Mouse (Mus musculus) CD4-positive naive resting alpha-beta T cell, adult 76 days (primary cell): ENCODE measurements around the gene Sprr2f. TPM values are rescaled to one million over a fixed set of nuclear protein-coding genes. Genes with fewer than 3 reads are reported as not detected.

Experiments
- total RNA-seq: library from RNA; stranded (reverse); gene quantifications from one replicate; pipeline ENCODE4 v1.2.4, GENCODE M21; 2023

Gene Sprr2f
- not detected for total RNA-seq

DNA sequence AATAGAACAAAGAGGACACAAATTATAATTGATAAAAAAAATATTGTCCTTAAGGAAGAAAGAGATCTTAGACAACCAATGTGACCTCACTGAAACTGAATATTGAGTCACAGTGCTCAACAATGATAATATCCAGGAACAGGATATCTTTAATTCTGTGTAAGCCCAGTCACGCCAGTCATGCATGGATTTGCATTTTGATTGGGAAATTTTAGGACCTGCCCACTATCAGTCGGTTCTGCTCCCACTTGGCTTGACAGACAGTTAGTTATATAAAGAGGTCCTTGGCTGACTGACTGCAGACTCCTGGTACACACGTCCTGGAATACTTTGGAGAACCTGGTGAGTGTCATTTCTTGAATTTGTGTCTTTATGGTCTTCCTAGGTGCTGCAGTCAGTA, at the start of gene Sprr2f:
Sprr2f (plus strand) TSS at position 301 of the 400 bp plus-strand sequence.

DNA sequence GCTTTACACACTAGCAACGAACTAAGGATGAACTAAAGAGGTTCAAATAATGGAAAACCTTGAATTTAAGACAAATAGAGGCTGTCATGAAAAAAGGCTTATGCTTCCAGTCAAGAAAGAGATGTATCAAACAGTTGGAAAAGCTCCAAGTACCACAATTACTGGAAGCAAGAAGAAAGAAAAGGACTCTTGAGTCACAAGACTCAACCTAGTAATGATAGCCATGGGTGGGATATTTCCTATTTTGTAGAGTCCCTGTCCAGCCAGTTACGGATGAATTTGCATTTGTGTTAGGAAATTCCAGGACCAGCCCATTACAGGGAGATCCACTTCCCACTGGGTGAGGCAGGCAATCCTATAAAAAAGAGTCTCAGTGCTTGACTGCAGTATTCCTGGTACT, 48.7 kb upstream of the Sprr2f start, which contains the start of gene Sprr2b:
Sprr2b (plus strand) TSS at position 301 of the 400 bp plus-strand sequence.

DNA sequence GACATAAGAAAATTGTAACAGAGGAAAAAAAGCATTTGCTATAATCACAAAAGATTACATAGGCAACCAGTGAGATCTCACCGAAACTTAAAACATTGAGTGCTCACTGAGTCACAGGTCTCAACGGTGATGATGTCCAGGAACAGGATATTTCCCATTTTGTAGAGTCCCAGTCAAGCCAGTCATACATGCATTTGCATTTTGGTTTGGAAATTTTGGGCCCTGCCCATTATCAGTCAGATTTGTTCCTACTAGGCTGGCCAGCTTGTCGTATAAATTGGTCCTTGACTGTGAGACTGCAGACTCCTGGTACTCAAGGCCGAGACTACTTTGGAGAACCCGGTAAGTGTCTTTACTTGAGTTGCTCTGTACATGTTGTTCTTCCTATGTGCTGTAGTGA, 26.1 kb upstream of the Sprr2f start, which contains the start of gene Sprr2d:
Sprr2d (plus strand) TSS at position 301 of the 400 bp plus-strand sequence.

DNA sequence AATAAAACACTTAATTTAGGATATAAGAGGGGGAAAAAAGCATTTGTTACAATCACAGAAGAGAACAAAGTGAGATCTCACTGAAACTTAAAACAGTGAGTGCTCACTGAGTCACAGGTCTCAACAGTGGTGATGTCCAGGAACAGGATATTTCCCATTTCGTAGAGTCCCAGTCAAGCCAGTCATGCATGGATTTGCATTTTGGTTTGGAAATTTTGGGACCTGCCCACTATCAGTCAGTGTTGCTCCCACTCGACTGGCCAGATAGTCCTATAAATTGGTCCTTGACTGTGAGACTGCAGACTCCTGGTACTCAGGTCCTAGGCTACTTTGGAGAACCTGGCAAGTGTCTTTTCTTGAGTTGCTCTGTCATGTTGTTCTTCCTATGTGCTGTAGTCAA, 13.1 kb upstream of the Sprr2f start, which contains the start of gene Sprr2e:
Sprr2e (plus strand) TSS at position 301 of the 400 bp plus-strand sequence.

DNA sequence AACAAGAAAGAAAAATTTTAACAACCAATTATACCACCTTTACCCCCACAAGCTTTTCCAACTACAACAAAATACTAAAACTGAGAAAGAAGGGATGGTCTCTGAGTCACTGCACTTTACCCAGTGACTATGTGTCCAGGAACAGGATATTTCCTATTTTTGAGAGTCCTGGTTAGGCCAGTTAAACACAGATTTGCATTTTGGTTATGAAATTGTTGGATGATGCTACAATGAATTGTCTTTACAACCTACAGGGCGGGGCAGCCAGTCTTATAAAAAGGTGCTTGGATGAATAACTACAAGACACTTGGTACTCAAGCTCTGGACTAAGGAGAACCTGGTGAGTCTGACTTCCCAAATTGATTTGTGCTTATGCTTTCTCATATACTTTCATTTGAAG, 20.4 kb downstream of the Sprr2f start, which contains the start of gene Sprr2h:
Sprr2h (plus strand) TSS at position 301 of the 400 bp plus-strand sequence.

DNA sequence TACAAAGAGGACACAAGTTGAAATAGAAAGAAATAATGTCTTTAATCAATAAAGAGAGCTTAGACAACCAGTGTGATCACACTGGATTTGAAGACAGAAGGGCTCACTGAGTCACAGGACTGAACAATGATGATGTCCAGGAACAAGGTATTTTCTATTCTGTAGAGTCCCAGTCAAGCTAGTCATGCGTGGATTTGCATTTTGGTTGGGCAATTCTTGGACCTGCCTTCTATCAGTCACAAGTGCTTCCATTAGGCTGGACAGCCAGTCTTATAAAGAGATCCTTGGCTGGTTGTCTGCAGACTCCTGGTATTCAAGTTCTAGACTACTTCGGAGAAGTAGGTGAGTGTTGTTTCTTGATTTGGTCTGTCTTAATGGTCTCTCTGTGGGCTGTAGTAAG, 42.7 kb downstream of the Sprr2f start, which contains the start of gene Sprr2i:
Sprr2i (plus strand) TSS at position 301 of the 400 bp plus-strand sequence.

Other genes with a start within 250 kb of the Sprr2f start
- not detected for gene Prr9, start 241.2 kb upstream of the Sprr2f start, total RNA-seq
- gene Lelp1, start 222.4 kb upstream of the Sprr2f start, total RNA-seq, result not detected
- gene Sprr2a1, start 149.4 kb upstream of the Sprr2f start, total RNA-seq, result not detected
- not detected for gene Sprr2a2, start 149.3 kb upstream of the Sprr2f start, total RNA-seq
- gene Sprr2a3, start 79.8 kb upstream of the Sprr2f start, total RNA-seq, result not detected
- not detected for gene Sprr2b, start 48.6 kb upstream of the Sprr2f start, total RNA-seq
- not detected for gene Sprr2d, start 26.0 kb upstream of the Sprr2f start, total RNA-seq
- not detected for gene Sprr2e, start 13.0 kb upstream of the Sprr2f start, total RNA-seq
- not detected for gene Sprr2h, start 20.5 kb downstream of the Sprr2f start, total RNA-seq
- not detected for gene Sprr2i, start 42.8 kb downstream of the Sprr2f start, total RNA-seq
- not detected for gene Sprr2j-ps, start 52.9 kb downstream of the Sprr2f start, total RNA-seq
- gene Gm9774, start 64.2 kb downstream of the Sprr2f start, total RNA-seq, result 0.76 TPM
- gene Sprr2k, start 67.4 kb downstream of the Sprr2f start, total RNA-seq, result not detected
- not detected for gene Sprr1b, start 73.6 kb downstream of the Sprr2f start, total RNA-seq
- gene Sprr3, start 93.5 kb downstream of the Sprr2f start, total RNA-seq, result not detected
- not detected for gene Sprr1a, start 120.7 kb downstream of the Sprr2f start, total RNA-seq
- gene Sprr4, start 135.3 kb downstream of the Sprr2f start, total RNA-seq, result not detected
- not detected for gene 2310046K23Rik, start 169.3 kb downstream of the Sprr2f start, total RNA-seq
- not detected for gene Ivl, start 208.5 kb downstream of the Sprr2f start, total RNA-seq
- gene Smcp, start 223.8 kb downstream of the Sprr2f start, total RNA-seq, result not detected
- gene 2210017I01Rik, start 242.3 kb downstream of the Sprr2f start, total RNA-seq, result not detected